Mouse (Mus musculus) erythroblast, embryonic 14.5 days (primary cell): ENCODE results near the gene Tenm4.

Experiments used
- GATA1 ChIP-seq: IDR thresholded peaks from 2 replicates; pipeline ENCODE4 v1.6.1; 2012; ENCODE audit warnings: low read length, inconsistent platforms, mixed read lengths
- TAL1 ChIP-seq: IDR thresholded peaks from 3 replicates; pipeline ENCODE4 v1.6.1; 2012; ENCODE audit warnings: low read length, inconsistent platforms, mixed read lengths

DNA sequence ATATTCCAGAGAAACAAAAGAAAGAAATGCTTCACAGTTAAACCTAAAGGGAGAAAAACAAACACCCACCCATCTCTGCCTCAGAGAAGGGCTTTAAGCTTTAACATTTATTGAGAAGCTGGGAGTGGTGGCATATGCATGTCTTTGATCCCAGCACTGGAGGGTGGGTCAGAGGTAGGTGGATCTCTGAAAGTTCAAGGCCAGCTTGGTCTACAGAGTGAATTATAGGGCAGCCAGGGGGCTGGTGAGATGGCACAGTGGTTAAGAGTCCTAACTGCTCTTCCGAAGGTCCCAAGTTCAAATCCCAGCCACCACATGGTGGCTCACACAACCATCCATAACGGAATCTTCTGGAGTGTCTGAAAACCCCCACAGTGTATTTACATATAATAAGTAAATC, 581.7 kb downstream of the Tenm4 start:
- TF ChIP-seq TAL1 (no peak), GATA1 (no peak)
